Mouse (Mus musculus) C2C12 (cell line): ENCODE data around the gene Hnrnpa3. TPM values are rescaled to one million over a fixed set of nuclear protein-coding genes. Genes with fewer than 3 reads are reported as not detected.

Experiments
- H3K27me3 ChIP-seq: one replicate; pipeline ENCODE4 v1.6.1; 2011; ENCODE audit not compliant: control insufficient read depth, insufficient read depth, insufficient read length
- H3K36me3 ChIP-seq: one replicate; pipeline ENCODE4 v1.6.1; 2011; ENCODE audit not compliant: control insufficient read depth, insufficient read depth
- H3K4me3 ChIP-seq: one replicate; pipeline ENCODE4 v1.5.1; 2011; ENCODE audit warnings: mild to moderate bottlenecking, control low read depth; ENCODE audit not compliant: poor library complexity, insufficient read depth, severe bottlenecking
- H3K79me2 ChIP-seq: one replicate; pipeline ENCODE4 v1.6.1; 2011; ENCODE audit not compliant: control insufficient read depth, insufficient read depth
- H3K79me3 ChIP-seq: one replicate; pipeline ENCODE4 v1.6.1; 2011; ENCODE audit warnings: low read depth, control low read depth
- H3ac ChIP-seq: one replicate; pipeline ENCODE3; 2011; ENCODE audit warnings: low read depth; ENCODE audit not compliant: control insufficient read depth, insufficient read length
- CEBPB ChIP-seq: IDR thresholded peaks from one replicate; pipeline ENCODE4 v1.6.1; 2011; ENCODE audit warnings: low read depth, mild to moderate bottlenecking, control low read depth, moderate library complexity
- CTCF ChIP-seq: IDR thresholded peaks from one replicate; pipeline ENCODE4 v1.5.1; 2011; ENCODE audit not compliant: control insufficient read depth, insufficient read depth, insufficient read length
- FOSL1 ChIP-seq: IDR thresholded peaks from one replicate; pipeline ENCODE4 v1.8.0; 2011; ENCODE audit warnings: mild to moderate bottlenecking, low read length; ENCODE audit not compliant: poor library complexity, insufficient read depth, severe bottlenecking
- MAX ChIP-seq: IDR thresholded peaks from one replicate; pipeline ENCODE4 v1.6.1; 2011; ENCODE audit warnings: mild to moderate bottlenecking, control low read depth
- MYOD1 ChIP-seq: IDR thresholded peaks from one replicate; pipeline ENCODE4 v1.6.1; 2011; ENCODE audit warnings: low read depth; ENCODE audit not compliant: control insufficient read depth, insufficient read length
- MYOG ChIP-seq: IDR thresholded peaks from one replicate; pipeline ENCODE4 v1.6.1; 2011; ENCODE audit not compliant: control insufficient read depth, insufficient read length; ENCODE audit errors: extremely low read depth
- USF1 ChIP-seq: IDR thresholded peaks from one replicate; pipeline ENCODE4 v1.6.1; 2011; ENCODE audit warnings: low read depth, mild to moderate bottlenecking, control low read depth, moderate library complexity
- polyA plus RNA-seq: library from polyadenylated mRNA; unstranded; fragments of >200 nt; fragmentation: generic; extraction: Trizol; gene quantifications from one replicate; pipeline ENCODE4 v1.2.1, GENCODE M21; 2012; ENCODE audit warnings: missing spikeins

Hnrnpa3 gene
- polyA plus RNA-seq, 1 experiment: 341 TPM

DNA sequence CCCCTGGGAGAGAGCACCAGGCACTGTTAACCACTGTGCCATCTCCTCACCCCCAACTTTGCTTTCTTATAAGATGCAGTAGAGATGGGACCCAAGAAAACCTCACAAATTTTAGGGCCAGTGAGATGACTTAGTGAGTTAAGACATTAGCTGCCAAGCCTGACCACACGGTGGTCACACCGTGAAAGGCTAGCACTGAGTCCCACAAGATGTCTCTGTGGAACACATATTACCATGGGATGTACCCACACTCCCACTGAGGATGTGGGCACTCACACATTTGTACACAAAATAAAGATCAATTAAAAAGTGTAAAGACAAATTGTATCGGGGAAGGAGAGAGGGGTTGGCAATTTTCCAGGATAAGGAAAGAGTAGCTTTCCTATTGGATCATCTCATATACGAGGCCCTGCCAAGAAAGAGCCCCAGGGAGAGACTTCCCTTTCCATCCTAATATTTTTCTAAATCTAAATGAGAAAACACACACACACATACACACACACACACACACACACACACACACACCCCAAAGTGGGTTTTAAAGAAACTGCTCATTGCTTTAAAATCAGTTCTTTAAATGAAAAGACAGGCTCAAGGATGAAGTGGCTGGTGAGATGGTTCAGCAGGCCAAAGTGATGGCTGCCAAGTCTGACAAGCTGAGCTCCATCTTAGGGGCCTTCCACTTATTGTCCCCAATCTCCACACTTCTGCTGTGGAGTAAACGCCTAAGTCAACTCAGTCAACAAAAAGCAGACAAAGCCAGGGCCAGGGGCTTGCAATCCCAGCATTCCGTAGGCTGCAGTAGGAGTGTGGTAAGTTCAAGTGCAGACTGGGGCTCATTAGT is 32.2 kb upstream of the Hnrnpa3 start:
- Histone ChIP-seq H3ac (no peak overlapping the region), H3K79me3 (no peaks in the 10 kb centered on the region), H3K79me2 (no peaks in the 10 kb centered on the region), H3K4me3 (no peak overlapping the region), H3K27me3 (no peaks in the 10 kb centered on the region), H3K36me3 (no peaks in the 10 kb centered on the region)
- TF ChIP-seq USF1 (no peak), CTCF (no peak), CEBPB (no peak), FOSL1 (no peak), MYOG (no peak), MYOD1 (no peak), MAX (no peak)

DNA sequence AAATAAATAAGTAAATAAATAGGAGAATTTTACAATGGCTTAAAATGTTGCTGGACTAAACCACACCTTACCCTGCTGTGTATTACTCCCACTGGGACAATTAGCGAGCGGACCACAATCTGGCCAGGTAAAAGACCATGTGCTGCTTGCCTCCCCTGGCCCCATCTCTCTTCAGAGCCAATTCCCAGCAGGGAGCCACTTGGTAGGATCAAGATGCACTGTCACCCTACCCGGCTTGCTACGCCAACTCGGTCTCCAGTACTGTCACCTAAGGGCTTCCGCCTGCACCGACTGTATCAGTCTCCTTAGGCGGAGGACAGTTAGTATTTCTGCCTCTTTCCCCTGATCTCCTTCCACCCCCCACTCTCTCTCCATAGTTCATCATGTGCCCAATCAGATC is 30.6 kb upstream of the Hnrnpa3 start:
- H3K27me3 ChIP-seq: no peaks in the 10 kb centered on the region
- no peak overlapping the region for H3ac ChIP-seq
- no peak overlapping the region for H3K4me3 ChIP-seq
- no peaks in the 10 kb centered on the region for H3K79me2 ChIP-seq
- H3K36me3 ChIP-seq: no peaks in the 10 kb centered on the region
- TF ChIP-seq MYOG: no peak
- TF ChIP-seq USF1: no peak
- no peak for TF ChIP-seq MYOD1
- no peak for TF ChIP-seq MAX
- TF ChIP-seq CTCF: no peak
- no peak for TF ChIP-seq CEBPB
- TF ChIP-seq FOSL1: no peak
- no peaks in the 10 kb centered on the region for H3K79me3 ChIP-seq

DNA sequence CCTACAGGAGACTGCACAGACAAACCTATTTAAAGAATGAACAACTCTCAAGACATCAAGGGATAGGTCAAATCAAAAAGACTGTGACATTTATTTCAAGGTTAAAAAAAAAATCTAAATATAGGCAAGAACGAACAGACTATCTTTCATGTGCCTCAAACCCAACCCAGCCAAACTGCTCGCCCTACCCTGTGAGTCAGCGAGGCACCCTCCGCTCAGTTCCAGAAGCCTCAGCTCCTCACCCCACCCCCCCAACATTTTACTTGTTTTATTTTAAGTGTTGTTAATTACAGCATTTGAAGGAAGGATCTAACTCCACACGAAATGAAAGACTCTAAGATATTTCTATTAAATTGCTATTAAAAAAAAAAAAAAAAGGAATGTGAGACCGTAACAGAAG is 27.6 kb upstream of the Hnrnpa3 start:
- H3K4me3 ChIP-seq: no peak overlapping the region
- no peaks in the 10 kb centered on the region for H3K79me3 ChIP-seq
- H3ac ChIP-seq: no peak overlapping the region
- no peaks in the 10 kb centered on the region for H3K36me3 ChIP-seq
- H3K27me3 ChIP-seq: no peaks in the 10 kb centered on the region
- no peak for TF ChIP-seq USF1
- TF ChIP-seq MAX: no peak
- no peak for TF ChIP-seq MYOG
- no peak for TF ChIP-seq CTCF
- TF ChIP-seq MYOD1: no peak
- TF ChIP-seq FOSL1: no peak
- no peak for TF ChIP-seq CEBPB
- H3K79me2 ChIP-seq: no peaks in the 10 kb centered on the region

DNA sequence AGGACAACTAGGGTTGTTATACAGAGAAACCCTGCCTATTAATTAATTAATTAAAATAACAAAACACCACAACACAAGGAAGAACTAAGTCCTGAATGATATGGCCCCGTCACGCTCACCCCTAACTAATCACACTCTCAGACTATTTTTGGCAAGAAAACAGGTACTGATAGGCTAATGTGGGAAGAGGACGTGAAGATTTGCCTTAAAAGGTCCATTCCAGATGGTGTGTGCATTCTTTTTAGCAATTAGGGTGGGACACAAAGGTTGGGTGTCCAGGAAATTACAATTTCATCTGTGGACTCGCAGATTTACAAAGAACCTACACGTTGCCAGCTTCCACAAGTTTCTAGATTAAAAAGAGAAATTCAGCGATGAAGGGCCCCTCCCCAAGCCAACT is 27.0 kb upstream of the Hnrnpa3 start:
- H3K79me2 ChIP-seq: no peaks in the 10 kb centered on the region
- no peaks in the 10 kb centered on the region for H3K79me3 ChIP-seq
- H3K36me3 ChIP-seq: no peaks in the 10 kb centered on the region
- H3K4me3 ChIP-seq: no peak overlapping the region
- no peak overlapping the region for H3ac ChIP-seq
- H3K27me3 ChIP-seq: no peaks in the 10 kb centered on the region
- TF ChIP-seq CTCF: no peak
- TF ChIP-seq FOSL1: no peak
- no peak for TF ChIP-seq MYOG
- TF ChIP-seq MAX: no peak
- TF ChIP-seq CEBPB: no peak
- TF ChIP-seq MYOD1: no peak
- TF ChIP-seq USF1: no peak

DNA sequence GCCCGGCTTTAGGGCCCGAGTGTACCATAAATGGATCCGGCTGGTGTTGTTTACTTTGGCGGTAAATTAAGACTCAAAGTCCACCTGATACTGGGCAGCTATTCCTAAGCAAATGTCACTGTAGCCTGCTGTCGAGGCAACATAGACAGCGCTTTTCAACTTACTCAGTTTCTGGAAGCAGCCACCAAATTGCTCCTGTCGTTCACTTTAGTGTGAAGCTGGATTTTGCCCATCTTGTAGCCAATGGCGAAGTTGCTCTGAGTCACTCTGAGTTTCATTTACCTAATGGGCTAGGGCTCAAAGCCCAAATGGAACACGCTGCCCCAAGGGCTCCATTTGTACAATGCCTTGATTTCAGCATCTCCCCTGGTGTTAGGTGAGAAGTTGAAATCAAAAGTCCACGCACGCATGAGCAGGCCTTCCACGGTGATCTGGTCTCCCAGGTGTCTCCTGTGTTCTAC is 26.3 kb upstream of the Hnrnpa3 start:
- H3K79me2 ChIP-seq: no peaks in the 10 kb centered on the region
- no peak overlapping the region for H3ac ChIP-seq
- TF ChIP-seq CTCF (no peak), MYOD1 (no peak), FOSL1 (no peak), CEBPB (no peak), MAX (no peak), USF1 (no peak), MYOG (no peak)
- H3K36me3 ChIP-seq: no peaks in the 10 kb centered on the region
- no peaks in the 10 kb centered on the region for H3K27me3 ChIP-seq
- H3K4me3 ChIP-seq: no peak overlapping the region
- H3K79me3 ChIP-seq: no peaks in the 10 kb centered on the region
